Mouse (Mus musculus): ENCODE measurements around the gene Igsf9b. TPM values are rescaled to one million over a fixed set of nuclear protein-coding genes. Genes with fewer than 3 reads are reported as not detected.

Gene Igsf9b
- polyA plus RNA-seq, 1 experiment from 2014 or later, result 12.6 TPM

Other genes starting within 250 kb of the Igsf9b start
- 67.3 and 67.9 TPM in 2 replicates for gene Jam3, start 143.8 kb upstream of the Igsf9b start, polyA plus RNA-seq (2015; fragmentation: Nextera tagmentation; extraction: Ambion mirVana)
- gene Spata19, start 97.6 kb downstream of the Igsf9b start, polyA plus RNA-seq (2015; fragmentation: Nextera tagmentation; extraction: Ambion mirVana), result not detected in 2 replicates

Measured in forebrain, embryonic 15.5 days (tissue).